In the genomic region with DNA sequence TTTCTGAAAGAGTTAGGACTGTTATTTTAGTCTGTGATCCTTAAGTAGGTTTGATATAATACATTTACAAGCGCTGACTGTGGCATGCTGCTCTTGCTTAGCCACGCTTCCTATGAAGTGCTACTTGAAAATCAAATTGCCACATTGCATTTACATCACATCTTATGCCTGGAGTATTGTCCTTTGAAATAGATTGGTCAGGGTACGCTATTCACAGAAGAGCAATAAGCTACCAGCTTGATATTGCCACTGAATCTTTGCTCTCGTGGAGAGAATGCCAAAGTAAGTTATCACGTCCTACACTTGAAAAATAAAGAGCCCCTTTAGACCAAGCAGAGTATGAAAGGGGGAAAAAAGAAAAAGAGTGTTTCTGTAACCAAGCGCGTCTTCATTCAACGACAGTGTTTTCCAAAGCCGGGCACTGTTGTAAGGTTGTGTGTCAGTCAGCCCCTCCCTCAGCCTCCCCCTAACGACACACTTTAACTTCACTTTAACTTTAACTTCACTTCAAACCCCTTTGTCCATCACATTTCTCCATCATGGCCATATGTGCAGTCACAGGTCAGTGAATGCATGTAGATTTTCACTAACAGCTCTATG, we compare ENCODE assay signal across 21 mouse cellular contexts.
"Had no signal": no experiment of that assay in that cellular context is flagged by ENCODE, and none has a peak within 500 bp of the region (broad histone marks: within the 10 kb centered on the region; RNA-seq: fewer than 3 reads in every experiment).

No protein-coding gene starts in this region.

- H3K9me3 ChIP-seq: intestine, embryonic 15.5 days; limb, embryonic 10.5 days; limb, embryonic 13.5 days; liver, embryonic 12.5 days; liver, embryonic 15.5 days; lung, embryonic 15.5 days; neural tube, embryonic 12.5 days; neural tube, embryonic 15.5 days had no signal

- H3K36me3 ChIP-seq: intestine, embryonic 15.5 days; limb, embryonic 10.5 days; limb, embryonic 13.5 days; liver, embryonic 12.5 days; liver, embryonic 15.5 days; lung, embryonic 15.5 days; neural tube, embryonic 12.5 days; neural tube, embryonic 15.5 days had no signal

- H3K4me2 ChIP-seq: intestine, embryonic 15.5 days; limb, embryonic 13.5 days; liver, embryonic 12.5 days; liver, embryonic 15.5 days; lung, embryonic 15.5 days; neural tube, embryonic 12.5 days; neural tube, embryonic 15.5 days had no signal

- H3K9ac ChIP-seq: intestine, embryonic 15.5 days; limb, embryonic 13.5 days; liver, embryonic 12.5 days; liver, embryonic 15.5 days; lung, embryonic 15.5 days; neural tube, embryonic 12.5 days; neural tube, embryonic 15.5 days had no signal

- H3K4me1 ChIP-seq: intestine, embryonic 15.5 days; limb, embryonic 10.5 days; limb, embryonic 13.5 days; liver, embryonic 12.5 days; liver, embryonic 15.5 days; lung, embryonic 15.5 days; megakaryocyte, embryonic 14.5 days; neural tube, embryonic 12.5 days; neural tube, embryonic 15.5 days had no signal

- ATAC-seq: intestine, embryonic 15.5 days; liver, embryonic 12.5 days had no signal

- H3K4me3 ChIP-seq: intestine, embryonic 15.5 days; limb, embryonic 10.5 days; limb, embryonic 13.5 days; liver, embryonic 12.5 days; liver, embryonic 15.5 days; lung, embryonic 15.5 days; megakaryocyte, embryonic 14.5 days; neural tube, embryonic 12.5 days; neural tube, embryonic 15.5 days had no signal

- H3K27me3 ChIP-seq: intestine, embryonic 15.5 days; limb, embryonic 13.5 days; liver, embryonic 12.5 days; liver, embryonic 15.5 days; lung, embryonic 15.5 days; megakaryocyte, embryonic 14.5 days; neural tube, embryonic 12.5 days; neural tube, embryonic 15.5 days had no signal

- DNase-seq: kidney, adult 18-20 months; kidney, adult 9 months; kidney, postnatal 14 days; kidney, postnatal 4 days; layer of hippocampus, adult 9-11 months; liver; lung, adult 18-20 months; lung, postnatal 10 days; lung, postnatal 36 days; right cerebral cortex, postnatal 25 days; thymus, adult 18-20 months; thymus, postnatal 36 days had no signal

- H3K27ac ChIP-seq: intestine, embryonic 15.5 days; limb, embryonic 10.5 days; limb, embryonic 13.5 days; liver, embryonic 12.5 days; liver, embryonic 15.5 days; lung, embryonic 15.5 days; neural tube, embryonic 12.5 days; neural tube, embryonic 15.5 days had no signal
